Mouse (Mus musculus) gastrocnemius, postnatal 10 days (tissue): ENCODE results near the gene H2-Ke6. TPM values are rescaled to one million over a fixed set of nuclear protein-coding genes. Genes with fewer than 3 reads are reported as not detected.
A peak's percentile ranks its signal among the peaks of the same experiment; 100 is the strongest.
"Not testable (repeated sequence)": the region's sequence is repeated elsewhere in the genome, so short reads cannot be mapped to it uniquely, and the experiment has no call there.

Source experiments
- DNase-seq: peaks from one replicate; pipeline ENCODE4 v3.0.0; 2021; ENCODE audit warnings: mixed read lengths
- microRNA-seq, 2 experiments: library from miRNA; unstranded; fragments of <30 nt; microRNA quantifications; one replicate each; pipeline ENCODE4 v1.2.0; 2021
- total RNA-seq, 2 experiments: library from RNA; stranded (reverse); gene quantifications; 2 replicates each; pipeline ENCODE4 v1.2.3; 2021

H2-Ke6 gene
- total RNA-seq, 2 experiments from 2014 or later = 50.5 to 63.2 TPM

GRCm38 (mm10) chr17:33998697-33999096 is 29.2 kb downstream of the H2-Ke6 start:
- DNase-seq = not testable (repeated sequence)

- not testable (repeated sequence) for DNase-seq
Observed at GRCm38 (mm10) chr17:33997025-33997424, 30.8 kb downstream of the H2-Ke6 start.

- no peak for DNase-seq
Observed at GRCm38 (mm10) chr17:33995651-33996050, 32.2 kb downstream of the H2-Ke6 start.

GRCm38 (mm10) chr17:33994959-33995358 is 32.9 kb downstream of the H2-Ke6 start:
- no peak for DNase-seq

- peak; percentile 61 for DNase-seq
Observed at GRCm38 (mm10) chr17:33991788-33992664, 35.8 kb downstream of the H2-Ke6 start.

- DNase-seq = peak; percentile 60
Observed at GRCm38 (mm10) chr17:33982136-33982535, 45.7 kb downstream of the H2-Ke6 start.

GRCm38 (mm10) chr17:33981192-33981909 is 46.5 kb downstream of the H2-Ke6 start:
- peak; percentile 71 for DNase-seq

GRCm38 (mm10) chr17:33980181-33981035 is 47.5 kb downstream of the H2-Ke6 start:
- no peak for DNase-seq

- DNase-seq = no peak
Observed at GRCm38 (mm10) chr17:33979512-33980050, 48.3 kb downstream of the H2-Ke6 start.

- peak; percentile 54 for DNase-seq
Observed at GRCm38 (mm10) chr17:33978631-33979031, 49.2 kb downstream of the H2-Ke6 start.

GRCm38 (mm10) chr17:33977861-33978557 is 49.9 kb downstream of the H2-Ke6 start:
- no peak for DNase-seq

Small RNAs within 50 kb of the gene (microRNA-seq; reads per million reads assigned to microRNA genes)
- 0 to 0.25 reads per million in 2 experiments for gene Mir219a-1
- gene Mir219c = 0 reads per million in 2 experiments

Other genes starting within 250 kb of the H2-Ke6 start
- gene Angptl4, start 246.2 kb downstream of the H2-Ke6 start, total RNA-seq = 10 to 100 TPM; 22.7 to 36.0 TPM
- gene Kank3, start 217.5 kb downstream of the H2-Ke6 start, total RNA-seq = 10 to 100 TPM; 27.6 to 33.3 TPM
- 1,000 to 10,000 TPM; 1,176 to 1,238 TPM for gene Rps28, start 203.5 kb downstream of the H2-Ke6 start, total RNA-seq
- gene Ndufa7, start 203.5 kb downstream of the H2-Ke6 start, total RNA-seq = 100 to 1,000 TPM; 322 to 360 TPM
- 10 to 100 TPM; 15.0 to 16.5 TPM for gene Cd320, start 185.0 kb downstream of the H2-Ke6 start, total RNA-seq
- not detected for gene Gm7029, start 154.2 kb downstream of the H2-Ke6 start, total RNA-seq
- 10 to 100 TPM in 1 of 2 experiments, 1 to 10 TPM in 1; 8.0 to 10.6 TPM for gene Kifc1, start 137.4 kb downstream of the H2-Ke6 start, total RNA-seq
- gene Platr17, start 122.9 kb downstream of the H2-Ke6 start, total RNA-seq = not detected
- gene Daxx, start 118.6 kb downstream of the H2-Ke6 start, total RNA-seq = 10 to 100 TPM; 12.1 to 13.5 TPM
- 10 to 100 TPM; 40.7 to 41.3 TPM for gene Tapbp, start 112.2 kb downstream of the H2-Ke6 start, total RNA-seq
- gene Zbtb22, start 112.2 kb downstream of the H2-Ke6 start, total RNA-seq = 10 to 100 TPM; 18.9 to 21.9 TPM
- gene Rgl2, start 98.5 kb downstream of the H2-Ke6 start, total RNA-seq = 10 to 100 TPM; 29.3 to 40.2 TPM
- gene Pfdn6, start 87.7 kb downstream of the H2-Ke6 start, total RNA-seq = 10 to 100 TPM; 65.3 to 67.0 TPM
- 10 to 100 TPM; 15.7 TPM for gene Wdr46, start 87.4 kb downstream of the H2-Ke6 start, total RNA-seq
- 1 to 10 TPM; 2.3 to 2.6 TPM for gene B3galt4, start 76.6 kb downstream of the H2-Ke6 start, total RNA-seq
- 10 to 100 TPM; 30.3 to 33.2 TPM for gene Vps52, start 72.2 kb downstream of the H2-Ke6 start, total RNA-seq
- 100 to 1,000 TPM; 649 to 675 TPM for gene Rps18, start 72.1 kb downstream of the H2-Ke6 start, total RNA-seq
- gene H2-K1, start 27.7 kb downstream of the H2-Ke6 start, total RNA-seq = 10 to 100 TPM; 38.9 to 46.7 TPM
- gene Ring1, start 3.4 kb downstream of the H2-Ke6 start, total RNA-seq = 10 to 100 TPM; 13.4 to 18.0 TPM
- 10 to 100 TPM; 64.1 to 75.4 TPM for gene Slc39a7, start 3.6 kb upstream of the H2-Ke6 start, total RNA-seq
- gene Rxrb, start 3.8 kb upstream of the H2-Ke6 start, total RNA-seq = 10 to 100 TPM; 40.7 to 43.1 TPM
- 100 to 1,000 TPM in 1 of 2 experiments, 10 to 100 TPM in 1; 72.0 to 106 TPM for gene Col11a2, start 11.4 kb upstream of the H2-Ke6 start, total RNA-seq
- gene H2-Oa, start 64.3 kb upstream of the H2-Ke6 start, total RNA-seq = not detected
- 1 to 10 TPM; 4.6 to 6.1 TPM for gene H2-DMa, start 91.5 kb upstream of the H2-Ke6 start, total RNA-seq
- gene Brd2, start 94.6 kb upstream of the H2-Ke6 start, total RNA-seq = 100 to 1,000 TPM in 1 of 2 experiments, 10 to 100 TPM in 1; 91.9 to 114 TPM
- under 1 TPM; 0.25 to 0.61 TPM for gene H2-DMb2, start 115.2 kb upstream of the H2-Ke6 start, total RNA-seq
- 1 to 10 TPM; 1.4 to 1.8 TPM for gene H2-DMb1, start 125.0 kb upstream of the H2-Ke6 start, total RNA-seq
- 1 to 10 TPM; 2.6 to 3.8 TPM for gene Tap1, start 159.5 kb upstream of the H2-Ke6 start, total RNA-seq
- 1 to 10 TPM; 1.6 to 1.7 TPM for gene Psmb9, start 159.7 kb upstream of the H2-Ke6 start, total RNA-seq
- gene Psmb8, start 169.7 kb upstream of the H2-Ke6 start, total RNA-seq = 1 to 10 TPM; 4.5 to 5.1 TPM
- gene Tap2, start 175.5 kb upstream of the H2-Ke6 start, total RNA-seq = 1 to 10 TPM; 6.5 to 7.0 TPM
- gene H2-Ob, start 210.8 kb upstream of the H2-Ke6 start, total RNA-seq = under 1 TPM; 0.26 to 0.34 TPM
- gene H2-Ab1, start 229.6 kb upstream of the H2-Ke6 start, total RNA-seq = 1 to 10 TPM; 3.6 to 4.1 TPM